Comparison of ENCODE assay signal across 23 mouse cellular contexts in genomic region chr14:57052713-57053112, GRCm38 (mm10). TPM values are rescaled to one million over a fixed set of nuclear protein-coding genes. Genes with fewer than 3 reads are reported as not detected.
DNase-seq lines count a peak whose midpoint lies in the region; ATAC-seq and TF ChIP-seq lines count a peak whose summit lies in the region.
"Had no signal": no experiment of that assay in that cellular context is flagged by ENCODE, and none has a peak within 500 bp of the region (broad histone marks: within the 10 kb centered on the region; RNA-seq: fewer than 3 reads in every experiment).

No protein-coding gene starts in this region.

- no peak for TF ChIP-seq CTCF in CH12.LX (conservative IDR thresholded peaks at IDR 0.05 in 1 of 2, IDR thresholded peaks at IDR 0.05 in 1 of 2; ENCODE audit: low read depth in 2 of 2, low read length in 2 of 2)

- H3K79me2 ChIP-seq in CH12.LX (replicated peaks; ENCODE audit: control insufficient read depth, extremely low read depth, insufficient read depth, poor library complexity, severe bottlenecking), result no peaks in the 10 kb centered on the region

- H3K9me3 ChIP-seq in CH12.LX (replicated peaks; ENCODE audit: low read length) (no peaks in the 10 kb centered on the region), ES-E14 (ENCODE audit: control insufficient read depth, insufficient read depth, low read depth, low read length) (no peaks in the 10 kb centered on the region)
- H3K9me3 ChIP-seq in forebrain, embryonic 14.5 days (replicated peaks; ENCODE audit: control insufficient read depth, low read length), result no peaks in the 10 kb centered on the region
- H3K9me3 ChIP-seq: G1E had no signal

- H3K4me2 ChIP-seq in CH12.LX (ENCODE audit: insufficient read depth, low read depth, poor library complexity, severe bottlenecking), result no peak overlapping the region
- H3K4me2 ChIP-seq in forebrain, embryonic 14.5 days (ENCODE audit: low read length), result no peak overlapping the region

- H3K27me3 ChIP-seq in CH12.LX (replicated peaks), result no peaks in the 10 kb centered on the region
- peaks cover 23% of the 10 kb centered on the region for H3K27me3 ChIP-seq in forebrain, embryonic 14.5 days (replicated peaks; ENCODE audit: control insufficient read depth, insufficient read depth, low read length)

- TF ChIP-seq EP300 in CH12.LX (IDR thresholded peaks at IDR 0.05; ENCODE audit: low read length), result no peak

- ATAC-seq in forebrain, embryonic 14.5 days, result no peak
- ATAC-seq: activated CD4-positive, CD25-positive, alpha-beta regulatory T cell, adult 4 months; CD4-positive, CD25-positive, alpha-beta regulatory T cell, adult 4 months; Patski had no signal

- TF ChIP-seq POLR2A in CH12.LX (IDR thresholded peaks at IDR 0.05; ENCODE audit: low read depth, low read length), result no peak

- in situ Hi-C loops in CH12.LX (cut with MboI; ENCODE audit: low pct_ligation_motif_present, low pct_unique_long_range_greater_than_20kb, low sequenced_read_pairs), result no loop called here
- in situ Hi-C loops in ES-E14 (cut with MboI; ENCODE audit: low sequenced_read_pairs in 2 of 2, unreplicated experiment in 2 of 2), result no loop called here

- dilution Hi-C loops in CH12.LX (cut with MboI; ENCODE audit: extremely low pct_ligation_motif_present, extremely low pct_unique_long_range_greater_than_20kb, low sequenced_read_pairs), result no loop called here

- H3K4me1 ChIP-seq in CH12.LX (ENCODE audit: control insufficient read depth in 1 of 2, insufficient read depth in 2 of 2) (no peaks in the 10 kb centered on the region; a peak in 1 of 4 replicates), ES-E14 (ENCODE audit: control insufficient read depth in 2 of 2, insufficient read depth in 2 of 2, low read length in 2 of 2, poor library complexity in 1 of 2) (no peaks in the 10 kb centered on the region)
- no peaks in the 10 kb centered on the region; the same call in 1 of the 2 replicates for H3K4me1 ChIP-seq in forebrain, embryonic 14.5 days (ENCODE audit: control insufficient read depth, insufficient read depth, low read length)

- H3K4me3 ChIP-seq in CH12.LX (replicated peaks in 1 of 3; ENCODE audit: low read depth in 2 of 3, low read length in 2 of 3, poor library complexity in 1 of 3) (no peak overlapping the region), ES-E14 (ENCODE audit: insufficient read depth in 1 of 2, low read depth in 1 of 2, low read length in 2 of 2, poor library complexity in 1 of 2, severe bottlenecking in 1 of 2) (no peak overlapping the region)
- no peak overlapping the region for H3K4me3 ChIP-seq in forebrain, embryonic 14.5 days (ENCODE audit: low read depth, low read length)

- 69% methylated on average over 6 of the region's 6 CpGs for WGBS in forebrain, embryonic 14.5 days

- no peak for DNase-seq in CH12.LX (ENCODE audit: extremely low read depth)
- no peak for DNase-seq in ES-E14 (ENCODE audit: low read depth, low spot score)
- DNase-seq in right cerebral cortex, adult 18-20 months, result no peak
- DNase-seq in forebrain, embryonic 14.5 days (ENCODE audit: low spot score), result no peak
- DNase-seq: adrenal gland, adult 2 months; adrenal gland, adult 8-10 months; adrenal gland, postnatal 10 days; adrenal gland, postnatal 14 days; adrenal gland, postnatal 25 days; adrenal gland, postnatal 36 days; B cell, adult 2 months; cerebellum, adult 11 months; cerebellum, adult 11-12 months; cerebellum, adult 18-20 months; cerebellum, adult 2 months; cerebellum, adult 8-10 months had no signal

- H3K9ac ChIP-seq in CH12.LX (ENCODE audit: insufficient read depth, low read depth) (no peak overlapping the region), ES-E14 (ENCODE audit: insufficient read depth, low read depth, low read length, poor library complexity, severe bottlenecking) (no peak overlapping the region)
- no peak overlapping the region for H3K9ac ChIP-seq in forebrain, embryonic 14.5 days (ENCODE audit: low read length)

- H3K36me3 ChIP-seq in CH12.LX (replicated peaks in 1 of 2; ENCODE audit: control insufficient read depth in 1 of 2, insufficient read depth in 1 of 2, low read length in 1 of 2) (no peaks in the 10 kb centered on the region), ES-E14 (ENCODE audit: control insufficient read depth, insufficient read depth, low read length, poor library complexity, severe bottlenecking) (no peaks in the 10 kb centered on the region)
- no peaks in the 10 kb centered on the region for H3K36me3 ChIP-seq in forebrain, embryonic 14.5 days (ENCODE audit: control insufficient read depth, insufficient read depth, low read length)
- H3K36me3 ChIP-seq: G1E had no signal

- H3K27ac ChIP-seq in CH12.LX (ENCODE audit: insufficient read depth, low read depth), result no peak overlapping the region
- H3K27ac ChIP-seq in ES-E14 (ENCODE audit: insufficient read depth, low read depth, low read length, poor library complexity, severe bottlenecking), result no peak overlapping the region
- no peak overlapping the region for H3K27ac ChIP-seq in forebrain, embryonic 14.5 days (ENCODE audit: low read depth, low read length)

- no peak for TF ChIP-seq RAD21 in CH12.LX (IDR thresholded peaks at IDR 0.05; ENCODE audit: low read depth, low read length)

TF ChIP-seq in CH12.LX, 34 proteins besides CTCF, POLR2A, EP300 and RAD21:
- TF ChIP-seq ZNF384 (IDR thresholded peaks at IDR 0.05; ENCODE audit: low read depth, low read length) (peak; percentile 62), TCF12 (IDR thresholded peaks at IDR 0.05; ENCODE audit: low read depth, low read length) (no peak)
TF ChIP-seq in CH12.LX: peak in this region for 1.

TF ChIP-seq in ES-E14, 5 proteins besides CTCF, POLR2A, EP300 and RAD21:
- peak; percentile 74 for TF ChIP-seq ZNF384 (IDR thresholded peaks at IDR 0.05; ENCODE audit: low read depth, low read length)
- no peak for TF ChIP-seq HCFC1 (IDR thresholded peaks at IDR 0.05; ENCODE audit: borderline replicate concordance, insufficient read depth, low read length)
- no peak for TF ChIP-seq MAFK (IDR thresholded peaks at IDR 0.05; ENCODE audit: insufficient read depth, low read depth, low read length)
- TF ChIP-seq ZC3H11A (IDR thresholded peaks at IDR 0.05; ENCODE audit: borderline replicate concordance, low read depth, low read length), result no peak
- no peak for TF ChIP-seq CHD2 (IDR thresholded peaks at IDR 0.05; ENCODE audit: low read depth, low read length)

RNA-seq across cellular contexts. Expression of gene Gja3, which starts 5.2 kb away (rescaled TPM):
- total RNA-seq in CH12.LX (2012; rRNA removed), result not detected in 2 replicates
- total RNA-seq in CH12.LX (2014; rRNA removed), result not detected in 2 replicates
- polyA plus RNA-seq in CH12.LX (2012; ENCODE audit: insufficient read length, low read depth), result not detected in 2 replicates
- total RNA-seq in ES-E14 (2012; rRNA removed), result 0.31 and 1.1 TPM in 2 replicates
- 0.42 and 0.63 TPM in 2 replicates for polyA plus RNA-seq in forebrain, embryonic 14.5 days (2014; fragmentation: Nextera tagmentation; extraction: Ambion mirVana)
- total RNA-seq: adrenal gland, adult 18-20 months; adrenal gland, adult 2 months; adrenal gland, adult 8-10 months; adrenal gland, postnatal 14 days; adrenal gland, postnatal 25 days; adrenal gland, postnatal 36 days; G1E; MEL had no signal
- polyA plus RNA-seq: activated CD4-positive, CD25-positive, alpha-beta regulatory T cell, adult 4 months; CD4-positive, CD25-positive, alpha-beta regulatory T cell, adult 4 months; G1E; Patski had no signal

RNA-seq across cellular contexts. Expression of gene Gjb2, which starts 51.8 kb away (rescaled TPM):
- not detected in 2 replicates for total RNA-seq in CH12.LX (2012; rRNA removed)
- not detected in 2 replicates for total RNA-seq in CH12.LX (2014; rRNA removed)
- polyA plus RNA-seq in CH12.LX (2012; ENCODE audit: insufficient read length, low read depth), result not detected in 2 replicates
- total RNA-seq in ES-E14 (2012; rRNA removed), result 0.58 and 0.76 TPM in 2 replicates
- 11.0 and 15.2 TPM in 2 replicates for polyA plus RNA-seq in forebrain, embryonic 14.5 days (2014; fragmentation: Nextera tagmentation; extraction: Ambion mirVana)
- total RNA-seq: G1E, MEL had no signal
- polyA plus RNA-seq: C2C12, G1E had no signal
